Mouse (Mus musculus) left cerebral cortex, adult 2 months (tissue): ENCODE measurements at regions not wholly inside any gene's neighbourhood (a gene's known extent, or its start where the extent isn't known, plus 50 kb on each side); places are given as distances from the start of the nearest gene placed in this dataset.

Experiments
- DNase-seq, 2 experiments: peaks; one replicate each; pipeline ENCODE4 v3.0.0; 2021 to 2022; ENCODE audit warnings: low spot score in 2 of 2, mixed read lengths in 1 of 2; ENCODE audit errors: extremely low spot score in 1 of 2
- H3K27ac ChIP-seq: fragments of 200-600 bp; 2 replicates; pipeline ENCODE4 v1.8.1; 2022
- H3K4me3 ChIP-seq: fragments of 200-600 bp; 2 replicates; pipeline ENCODE4 v1.8.1; 2022
- CTCF ChIP-seq: fragments of 200-600 bp; IDR thresholded peaks from 2 replicates; pipeline ENCODE4 v1.8.1; 2022; ENCODE audit warnings: antibody characterized with exemption, mild to moderate bottlenecking, moderate library complexity
- intact Hi-C: fragments of 180-260 bp; cut with DNase I; formaldehyde crosslinking; loops from one replicate; pipeline ENCODE4 v1.15.1; 2025

- DNase-seq: no peak
- intact Hi-C loops: no loop called here
- no peak for TF ChIP-seq CTCF
Observed at GRCm38 (mm10) chr15:49812885-49813284, 4071.8 kb upstream of the Gm7489 start.

DNA sequence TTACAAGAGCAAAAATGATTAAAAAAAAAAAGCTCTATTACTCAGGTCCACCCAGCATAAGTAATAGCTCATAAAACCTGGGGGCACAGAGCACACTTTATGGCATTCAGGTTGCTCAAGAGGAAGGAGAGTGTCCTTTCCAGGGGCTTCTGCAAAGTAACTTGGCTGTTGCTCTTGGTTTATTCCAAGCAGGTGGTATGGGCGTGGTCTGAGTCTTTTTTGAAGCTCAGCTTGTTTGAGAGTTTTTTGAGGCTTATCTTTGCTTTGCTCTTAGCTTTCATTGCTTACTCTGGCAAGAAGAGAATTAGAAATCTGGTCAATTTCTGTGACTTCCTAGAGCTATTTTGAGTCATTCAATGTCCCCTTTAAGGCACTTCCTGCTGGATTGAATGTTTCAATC lies 4024.4 kb upstream of the Gm7489 start:
- TF ChIP-seq CTCF: no peak
- no peak overlapping the region for H3K27ac ChIP-seq
- no peak overlapping the region for H3K4me3 ChIP-seq
- intact Hi-C loops: no loop called here
- DNase-seq: no peak

More at GRCm38 (mm10) chr15:49812885-49813284, 4071.8 kb upstream of the Gm7489 start:
- H3K27ac ChIP-seq: no peak overlapping the region
- no peak overlapping the region for H3K4me3 ChIP-seq

- Histone ChIP-seq H3K27ac (no peak overlapping the region), H3K4me3 (no peak overlapping the region)
- DNase-seq: no peak
- intact Hi-C loops: no loop called here
- no peak for TF ChIP-seq CTCF
Observed at GRCm38 (mm10) chr15:49874555-49874954, 4010.2 kb upstream of the Gm7489 start.

DNA sequence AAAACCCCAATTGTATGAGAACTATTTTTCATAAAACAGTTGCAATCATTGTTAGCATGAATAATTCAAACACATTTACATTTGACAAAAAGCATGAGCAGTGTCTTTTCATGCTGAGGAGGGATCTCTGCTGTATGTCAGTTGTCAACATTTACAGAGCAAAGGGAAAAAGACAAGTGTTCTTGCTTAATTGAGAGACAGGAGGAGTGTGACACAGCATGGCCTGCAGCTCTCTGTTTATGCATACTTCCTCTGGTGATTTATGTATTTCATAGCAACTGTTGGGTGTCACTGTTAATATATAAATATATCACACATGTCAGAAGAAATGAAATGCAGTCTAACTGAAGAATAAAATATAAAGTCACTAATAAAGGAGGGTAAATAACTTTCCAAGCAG lies 3998.8 kb upstream of the Gm7489 start:
- no peak for DNase-seq
- intact Hi-C loops: no loop called here
- no peak overlapping the region for H3K27ac ChIP-seq
- no peak for TF ChIP-seq CTCF
- no peak overlapping the region for H3K4me3 ChIP-seq

DNA sequence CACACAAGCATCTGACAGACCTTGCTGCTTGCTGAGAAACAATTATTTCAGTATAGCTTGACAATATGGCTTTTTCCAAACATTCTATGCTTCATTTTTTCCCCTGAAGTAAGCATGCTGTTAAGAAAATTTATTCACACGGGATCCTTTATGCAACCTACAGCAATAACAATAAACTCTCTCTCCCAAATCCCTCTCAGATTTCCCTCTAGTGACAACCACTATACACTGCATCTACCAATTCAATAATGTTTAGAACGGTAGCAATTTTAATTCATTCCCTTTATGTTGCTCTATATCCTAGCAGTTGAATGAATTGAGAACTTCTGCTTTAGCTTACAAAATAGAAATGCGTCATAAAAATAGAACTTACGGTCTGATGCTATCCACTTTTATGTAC lies 3988.7 kb upstream of the Gm7489 start:
- TF ChIP-seq CTCF: peak; percentile 39
- Histone ChIP-seq H3K27ac (no peak overlapping the region), H3K4me3 (no peak overlapping the region)
- no peak for DNase-seq
- intact Hi-C loops: no loop called here

GRCm38 (mm10) chr15:49898783-49899182 lies 3985.9 kb upstream of the Gm7489 start:
- DNase-seq: no peak
- TF ChIP-seq CTCF: no peak
- intact Hi-C loops: no loop called here
- H3K4me3 ChIP-seq: no peak overlapping the region
- H3K27ac ChIP-seq: no peak overlapping the region

GRCm38 (mm10) chr15:49899782-49900181 lies 3984.9 kb upstream of the Gm7489 start:
- no peak for TF ChIP-seq CTCF
- H3K27ac ChIP-seq: no peak overlapping the region
- intact Hi-C loops: no loop called here
- no peak for DNase-seq
- H3K4me3 ChIP-seq: no peak overlapping the region
